Mouse (Mus musculus): ENCODE data around the gene Alox5. TPM values are rescaled to one million over a fixed set of nuclear protein-coding genes. Genes with fewer than 3 reads are reported as not detected.

The Alox5 gene
- total RNA-seq, 2 experiments from 2014 or later = 2.1 TPM

GRCm38 (mm10) chr6:116417518-116418315 lies 43.3 kb downstream of the Alox5 start:
- peak; percentile 39 for DNase-seq

GRCm38 (mm10) chr6:116416000-116416552 lies 44.9 kb downstream of the Alox5 start:
- DNase-seq = no peak

GRCm38 (mm10) chr6:116415126-116415676 lies 45.8 kb downstream of the Alox5 start:
- no peak for DNase-seq

GRCm38 (mm10) chr6:116412546-116413325 lies 48.2 kb downstream of the Alox5 start:
- DNase-seq = no peak

GRCm38 (mm10) chr6:116411716-116412115 lies 49.3 kb downstream of the Alox5 start:
- DNase-seq = no peak

- DNase-seq = no peak
These were observed 50.5 kb downstream of the Alox5 start for GRCm38 (mm10) chr6:116410436-116410835.

GRCm38 (mm10) chr6:116407956-116408657 lies 52.9 kb downstream of the Alox5 start:
- DNase-seq = peak; percentile 44

GRCm38 (mm10) chr6:116407216-116407615 lies 53.8 kb downstream of the Alox5 start:
- DNase-seq = no peak

- peak; percentile 20 for DNase-seq
These were observed 54.3 kb downstream of the Alox5 start for GRCm38 (mm10) chr6:116406680-116407079.

GRCm38 (mm10) chr6:116406152-116406551 lies 54.8 kb downstream of the Alox5 start:
- no peak for DNase-seq

GRCm38 (mm10) chr6:116405715-116406114 lies 55.3 kb downstream of the Alox5 start:
- DNase-seq = no peak

GRCm38 (mm10) chr6:116405243-116405642 lies 55.7 kb downstream of the Alox5 start:
- no peak for DNase-seq

GRCm38 (mm10) chr6:116402426-116402825 lies 58.6 kb downstream of the Alox5 start:
- no peak for DNase-seq

GRCm38 (mm10) chr6:116401746-116402423 lies 59.1 kb downstream of the Alox5 start:
- DNase-seq = no peak

GRCm38 (mm10) chr6:116398136-116398535 lies 62.8 kb downstream of the Alox5 start:
- no peak for DNase-seq

- no peak for DNase-seq
These were observed 63.4 kb downstream of the Alox5 start for GRCm38 (mm10) chr6:116397621-116398020.

GRCm38 (mm10) chr6:116394916-116395648 lies 65.9 kb downstream of the Alox5 start:
- no peak for DNase-seq

GRCm38 (mm10) chr6:116389481-116389880 lies 71.5 kb downstream of the Alox5 start:
- DNase-seq = no peak

GRCm38 (mm10) chr6:116388068-116388467 lies 72.9 kb downstream of the Alox5 start:
- DNase-seq = no peak

GRCm38 (mm10) chr6:116386506-116386905 lies 74.5 kb downstream of the Alox5 start:
- no peak for DNase-seq

GRCm38 (mm10) chr6:116386045-116386415 lies 74.9 kb downstream of the Alox5 start:
- DNase-seq = no peak

Data from adrenal gland, postnatal 10 days (tissue).